Mouse (Mus musculus): ENCODE data around the gene Nnat.

- no peak for TF ChIP-seq CTCF (IDR thresholded peaks at IDR 0.05; ENCODE audit: borderline replicate concordance, extremely low read depth, insufficient read depth, insufficient read length)
- TF ChIP-seq POLR2A (IDR thresholded peaks at IDR 0.05; ENCODE audit: borderline replicate concordance, extremely low read depth, insufficient read depth, insufficient read length, poor library complexity, severe bottlenecking) = no peak
Observed at GRCm38 (mm10) chr2:157565446-157565845, 5.6 kb downstream of the Nnat start.
